Mouse (Mus musculus) midbrain, embryonic 15.5 days (tissue): Measurements from ENCODE around the gene Bri3. TPM values are rescaled to one million over a fixed set of nuclear protein-coding genes. Genes with fewer than 3 reads are reported as not detected.

Experiments used
- ATAC-seq: fragments of 200-750 bp; cut with Nextera tagmentation; replicated peaks from 2 replicates; pipeline ENCODE4 v1.8.0; 2017; ENCODE audit warnings: moderate TSS enrichment
- H3K27ac ChIP-seq: fragments of 300-500 bp; sonication (generic); 2 replicates; pipeline ENCODE4 v1.5.1; 2015; ENCODE audit warnings: mild to moderate bottlenecking, inconsistent platforms
- H3K27me3 ChIP-seq: fragments of 300-500 bp; sonication (generic); replicated peaks from 2 replicates; pipeline ENCODE4 v1.6.1; 2015; ENCODE audit warnings: inconsistent platforms
- H3K36me3 ChIP-seq: fragments of 300-500 bp; sonication (generic); replicated peaks from 2 replicates; pipeline ENCODE4 v1.6.1; 2015; ENCODE audit warnings: inconsistent platforms
- H3K4me1 ChIP-seq: fragments of 300-500 bp; sonication (generic); 2 replicates; pipeline ENCODE4 v1.6.1; 2015; ENCODE audit warnings: inconsistent platforms
- H3K4me2 ChIP-seq: fragments of 300-500 bp; sonication (generic); 2 replicates; pipeline ENCODE4 v1.6.1; 2015; ENCODE audit warnings: inconsistent platforms, mild to moderate bottlenecking, moderate library complexity
- H3K4me3 ChIP-seq: fragments of 300-500 bp; sonication (generic); 2 replicates; pipeline ENCODE4 v1.5.1; 2015; ENCODE audit warnings: mild to moderate bottlenecking, inconsistent platforms
- H3K9ac ChIP-seq: fragments of 300-500 bp; sonication (generic); 2 replicates; pipeline ENCODE4 v1.6.1; 2015; ENCODE audit warnings: mild to moderate bottlenecking, inconsistent platforms
- H3K9me3 ChIP-seq: fragments of 300-500 bp; sonication (generic); 2 replicates; pipeline ENCODE4 v1.6.1; 2016; ENCODE audit warnings: inconsistent platforms
- whole genome bisulfite sequencing: fragments of 180-500 bp; shearing (Covaris S2); methylation state at CpG from one replicate; pipeline ENCODE4 v1.1.7; 2015; ENCODE audit warnings: mixed read lengths; 5-methylcytosine and 5-hydroxymethylcytosine counted together
- polyA plus RNA-seq: library from polyadenylated mRNA; unstranded; fragments of >200 nt; fragmentation: Nextera tagmentation; extraction: Ambion mirVana; gene quantifications from 2 replicates; pipeline ENCODE4 v1.2.1, GENCODE M21; 2015

Bri3 gene
- polyA plus RNA-seq, 1 experiment from 2014 or later = 108 TPM

GRCm38 (mm10) chr5:144270420-144270819 is 26.2 kb downstream of the Bri3 start:
- 90% methylated on average over 8 of the region's 8 CpGs for WGBS
- H3K9ac ChIP-seq = no peak overlapping the region

GRCm38 (mm10) chr5:144271118-144271517 is 26.9 kb downstream of the Bri3 start:
- Histone ChIP-seq H3K9me3 (no peaks in the 10 kb centered on the region), H3K36me3 (no peaks in the 10 kb centered on the region), H3K27ac (no peak overlapping the region), H3K4me1 (no peaks in the 10 kb centered on the region), H3K4me3 (no peak overlapping the region), H3K4me2 (no peak overlapping the region), H3K27me3 (no peaks in the 10 kb centered on the region), H3K9ac (no peak overlapping the region)
- no peak for ATAC-seq
- WGBS = 76% methylated on average over 3 of the region's 3 CpGs

More at GRCm38 (mm10) chr5:144270420-144270819, 26.2 kb downstream of the Bri3 start:
- Histone ChIP-seq H3K4me1 (no peaks in the 10 kb centered on the region), H3K27me3 (no peaks in the 10 kb centered on the region), H3K4me2 (no peak overlapping the region), H3K4me3 (no peak overlapping the region), H3K36me3 (no peaks in the 10 kb centered on the region), H3K27ac (no peak overlapping the region), H3K9me3 (no peaks in the 10 kb centered on the region)
- ATAC-seq = no peak

DNA sequence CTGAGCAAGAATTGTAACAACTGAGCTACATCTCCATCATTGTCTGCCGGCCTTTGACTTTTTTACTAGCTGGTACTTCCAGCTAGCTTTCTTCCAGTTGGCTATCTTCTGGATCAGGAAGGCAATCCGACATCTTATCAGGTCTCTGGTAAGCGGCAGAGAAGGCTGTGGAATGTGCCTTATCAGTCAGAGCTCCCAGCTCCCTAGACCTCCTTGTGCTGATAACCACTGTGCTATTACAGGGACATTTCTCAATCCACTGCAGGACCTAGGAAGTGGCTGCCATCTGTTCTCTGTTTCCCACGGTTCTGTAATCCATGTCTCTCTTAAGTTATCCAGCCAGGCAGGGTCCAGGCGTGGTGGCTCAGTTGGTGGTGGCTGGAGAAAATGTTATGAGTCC is 27.5 kb downstream of the Bri3 start:
- Histone ChIP-seq H3K9me3 (no peaks in the 10 kb centered on the region), H3K36me3 (no peaks in the 10 kb centered on the region), H3K27ac (no peak overlapping the region), H3K4me1 (no peaks in the 10 kb centered on the region), H3K27me3 (no peaks in the 10 kb centered on the region), H3K4me2 (no peak overlapping the region), H3K4me3 (no peak overlapping the region), H3K9ac (no peak overlapping the region)
- no peak for ATAC-seq
- WGBS = 81% methylated on average over 5 of the region's 5 CpGs

DNA sequence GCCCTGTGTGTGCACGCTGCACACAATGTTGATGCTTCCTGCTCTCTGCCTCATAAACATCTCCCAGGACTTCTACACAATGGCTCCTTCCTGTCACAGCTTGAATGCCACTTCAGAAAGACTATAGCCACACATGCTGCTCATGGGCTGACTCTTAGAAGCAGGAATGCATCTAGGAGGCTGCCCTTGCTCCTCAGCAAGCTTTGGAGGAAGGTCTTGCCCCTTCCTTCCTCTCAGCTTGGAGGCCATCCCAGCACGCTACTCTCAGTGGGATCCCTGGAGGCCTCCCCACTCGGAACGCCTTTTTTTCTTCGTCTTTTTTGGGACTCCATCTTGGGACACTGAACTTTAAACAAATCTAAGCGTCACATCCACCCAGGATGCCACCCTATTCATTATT is 30.7 kb downstream of the Bri3 start:
- Histone ChIP-seq H3K27me3 (no peaks in the 10 kb centered on the region), H3K9me3 (no peaks in the 10 kb centered on the region), H3K9ac (no peak overlapping the region), H3K4me1 (no peaks in the 10 kb centered on the region), H3K27ac (no peak overlapping the region), H3K36me3 (no peaks in the 10 kb centered on the region), H3K4me2 (no peak overlapping the region), H3K4me3 (no peak overlapping the region)
- 55% methylated on average over 6 of the region's 6 CpGs for WGBS
- no peak for ATAC-seq

GRCm38 (mm10) chr5:144276898-144277630 is 32.8 kb downstream of the Bri3 start:
- Histone ChIP-seq H3K4me3 (no peak overlapping the region), H3K27ac (no peak overlapping the region), H3K4me1 (no peaks in the 10 kb centered on the region), H3K36me3 (no peaks in the 10 kb centered on the region), H3K9me3 (no peaks in the 10 kb centered on the region), H3K27me3 (no peaks in the 10 kb centered on the region), H3K9ac (no peak overlapping the region), H3K4me2 (no peak overlapping the region)
- 87% methylated on average over 17 of the region's 17 CpGs for WGBS
- no peak for ATAC-seq

DNA sequence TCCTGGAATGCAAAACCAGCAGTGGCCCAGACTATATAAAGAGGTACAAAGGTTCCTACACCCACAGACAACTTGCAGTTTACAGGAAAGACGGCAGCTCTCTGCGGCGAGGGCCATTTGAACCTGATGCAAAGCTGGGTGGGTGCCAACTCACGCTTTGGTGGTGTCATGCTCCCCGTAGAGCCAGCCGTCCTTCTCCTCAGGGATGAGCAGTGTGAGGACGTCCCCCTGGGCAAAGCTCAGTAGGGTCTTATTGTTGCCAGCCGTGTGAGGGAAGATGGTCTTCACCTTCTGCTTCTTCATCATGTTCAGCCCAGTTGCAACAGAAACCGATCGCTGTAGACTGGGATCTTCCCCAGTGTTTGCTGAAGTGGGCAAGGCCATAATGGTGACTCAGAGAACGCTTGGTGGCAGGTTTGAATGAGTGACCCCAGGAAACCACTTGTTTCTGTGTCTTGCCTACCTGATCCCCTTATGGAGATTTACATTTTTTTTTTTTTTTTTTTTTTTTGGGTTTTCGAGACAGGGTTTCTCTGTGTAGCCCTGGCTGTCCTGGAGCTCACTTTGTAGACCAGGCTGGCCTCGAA is 34.2 kb downstream of the Bri3 start:
- Histone ChIP-seq H3K4me1 (no peaks in the 10 kb centered on the region), H3K27ac (no peak overlapping the region), H3K36me3 (no peaks in the 10 kb centered on the region), H3K9me3 (no peaks in the 10 kb centered on the region), H3K27me3 (no peaks in the 10 kb centered on the region), H3K4me3 (no peak overlapping the region), H3K9ac (no peak overlapping the region), H3K4me2 (no peak overlapping the region)
- 88% methylated on average over 12 of the region's 13 CpGs for WGBS
- no peak for ATAC-seq

- Histone ChIP-seq H3K27ac (no peak overlapping the region), H3K4me1 (no peaks in the 10 kb centered on the region), H3K9me3 (no peaks in the 10 kb centered on the region), H3K36me3 (no peaks in the 10 kb centered on the region), H3K4me2 (no peak overlapping the region), H3K4me3 (no peak overlapping the region), H3K9ac (no peak overlapping the region), H3K27me3 (no peaks in the 10 kb centered on the region)
- 85% methylated on average over 9 of the region's 9 CpGs for WGBS
- no peak for ATAC-seq
Measured at GRCm38 (mm10) chr5:144279081-144279541, 34.9 kb downstream of the Bri3 start.

DNA sequence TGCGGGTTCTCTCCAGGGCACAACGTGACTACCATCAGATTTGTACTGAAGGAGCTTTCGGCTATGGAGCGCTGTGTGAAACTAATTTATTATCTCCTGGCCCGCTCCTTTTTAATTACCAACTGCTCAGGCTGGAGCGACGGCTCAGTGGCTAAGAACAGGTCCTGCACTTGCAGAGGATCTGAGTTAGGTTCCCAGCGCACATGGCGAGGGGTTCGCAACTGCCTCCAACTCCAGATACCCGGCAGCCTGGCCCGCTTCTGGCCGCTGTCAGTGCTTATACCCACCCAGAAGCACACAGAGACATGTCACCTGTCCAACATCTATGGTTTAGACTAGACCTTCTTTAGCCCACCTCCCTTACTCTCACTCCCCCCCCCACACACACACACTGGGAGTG is 35.7 kb downstream of the Bri3 start:
- Histone ChIP-seq H3K27ac (no peak overlapping the region), H3K27me3 (no peaks in the 10 kb centered on the region), H3K4me2 (no peak overlapping the region), H3K9me3 (no peaks in the 10 kb centered on the region), H3K4me1 (no peaks in the 10 kb centered on the region), H3K36me3 (no peaks in the 10 kb centered on the region), H3K9ac (no peak overlapping the region), H3K4me3 (no peak overlapping the region)
- no peak for ATAC-seq
- 93% methylated on average over 13 of the region's 13 CpGs for WGBS

- Histone ChIP-seq H3K27me3 (no peaks in the 10 kb centered on the region), H3K9me3 (no peaks in the 10 kb centered on the region), H3K4me1 (no peaks in the 10 kb centered on the region), H3K27ac (no peak overlapping the region), H3K36me3 (no peaks in the 10 kb centered on the region), H3K4me3 (no peak overlapping the region), H3K4me2 (no peak overlapping the region), H3K9ac (no peak overlapping the region)
- 76% methylated on average over 11 of the region's 11 CpGs for WGBS
- ATAC-seq = no peak
Measured at GRCm38 (mm10) chr5:144282470-144283260, 38.4 kb downstream of the Bri3 start.

DNA sequence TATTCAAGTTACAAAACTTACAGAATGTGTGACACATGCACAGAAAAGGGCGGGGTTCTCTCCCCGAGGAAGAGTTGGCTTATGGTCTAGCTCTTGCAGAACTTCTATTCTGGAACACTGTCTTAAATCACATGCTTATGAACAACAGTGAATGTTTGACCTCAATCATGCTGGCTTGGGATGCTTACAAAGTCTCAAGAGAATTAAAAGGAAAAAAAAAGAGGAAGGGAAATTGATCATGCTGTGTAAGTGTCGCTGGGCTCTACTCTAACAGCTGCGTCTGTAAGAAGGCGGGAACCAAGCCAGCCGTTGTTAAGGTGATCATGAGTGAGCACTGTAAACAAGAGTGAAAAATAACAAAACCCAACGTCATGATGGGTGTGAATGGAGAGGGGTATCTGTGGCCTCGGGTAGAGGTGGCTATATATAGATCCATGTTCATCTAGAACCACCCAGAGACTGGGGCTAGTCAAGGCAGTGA is 39.4 kb downstream of the Bri3 start:
- Histone ChIP-seq H3K4me2 (no peak overlapping the region), H3K27ac (no peak overlapping the region), H3K9ac (no peak overlapping the region), H3K27me3 (no peaks in the 10 kb centered on the region), H3K36me3 (no peaks in the 10 kb centered on the region), H3K4me1 (no peaks in the 10 kb centered on the region), H3K9me3 (no peaks in the 10 kb centered on the region), H3K4me3 (no peak overlapping the region)
- ATAC-seq = no peak
- WGBS = 78% methylated on average over 8 of the region's 8 CpGs

DNA sequence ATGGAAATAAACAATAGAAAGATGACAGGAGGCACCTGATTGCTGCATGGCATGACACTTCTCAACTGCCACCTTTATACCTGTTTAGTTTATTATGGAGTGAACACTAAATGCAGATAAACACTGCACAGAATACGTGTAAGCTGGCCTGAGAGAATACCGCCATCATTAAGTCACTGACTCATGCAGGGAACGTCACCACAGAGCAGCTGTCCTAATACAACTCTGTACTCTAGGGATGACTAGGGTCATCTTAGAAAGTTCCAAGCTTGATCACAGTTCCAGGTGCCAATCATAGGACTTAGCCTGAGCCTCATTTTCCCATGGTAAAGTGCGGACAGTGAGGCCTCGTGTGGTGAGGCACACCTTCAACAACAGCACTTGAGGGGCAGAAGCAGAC is 40.4 kb downstream of the Bri3 start:
- no peak overlapping the region for H3K9ac ChIP-seq
- no peak overlapping the region for H3K4me3 ChIP-seq
- H3K4me2 ChIP-seq = no peak overlapping the region
- 85% methylated on average over 5 of the region's 5 CpGs for WGBS
- no peak for ATAC-seq
- H3K27ac ChIP-seq = no peak overlapping the region
- H3K4me1 ChIP-seq = no peaks in the 10 kb centered on the region
- no peaks in the 10 kb centered on the region for H3K36me3 ChIP-seq
- no peaks in the 10 kb centered on the region for H3K27me3 ChIP-seq
- no peaks in the 10 kb centered on the region for H3K9me3 ChIP-seq

DNA sequence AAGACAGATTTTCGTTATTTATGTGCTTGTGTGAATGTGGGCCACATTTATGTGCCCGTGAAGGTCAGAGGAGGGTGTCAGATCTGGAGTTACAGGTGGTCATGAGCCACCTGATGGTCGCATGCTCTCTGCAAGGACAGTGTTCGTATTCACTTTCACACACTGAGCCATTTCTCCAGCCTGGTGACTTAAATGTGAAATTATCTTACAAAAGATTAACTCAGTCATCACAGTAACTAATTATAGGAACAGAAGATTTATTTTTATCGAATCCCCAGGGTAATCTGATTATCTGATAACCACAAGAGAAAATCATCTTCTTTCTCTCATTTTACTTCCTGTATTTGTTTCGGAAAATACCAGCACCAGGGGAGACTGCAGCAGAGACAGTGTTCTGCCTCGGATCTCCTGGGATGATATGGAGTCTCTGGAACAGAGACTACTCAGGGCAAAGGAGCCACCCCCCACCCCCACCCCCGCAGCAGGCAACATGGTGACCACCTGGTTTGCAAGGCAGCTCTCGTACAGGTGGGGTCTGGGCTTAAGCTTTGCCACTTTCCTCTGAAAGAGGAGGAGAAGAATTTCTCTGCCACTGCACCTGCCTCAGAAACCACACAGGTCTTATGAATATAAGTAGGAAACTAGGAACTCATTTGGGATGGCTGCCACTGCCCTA is 42.5 kb downstream of the Bri3 start:
- no peaks in the 10 kb centered on the region for H3K9me3 ChIP-seq
- H3K4me1 ChIP-seq = no peaks in the 10 kb centered on the region
- no peak overlapping the region for H3K27ac ChIP-seq
- no peak overlapping the region for H3K9ac ChIP-seq
- 83% methylated on average over 9 of the region's 9 CpGs for whole genome bisulfite sequencing
- H3K27me3 ChIP-seq = no peaks in the 10 kb centered on the region
- H3K36me3 ChIP-seq = no peaks in the 10 kb centered on the region
- no peak overlapping the region for H3K4me3 ChIP-seq
- no peak for ATAC-seq
- H3K4me2 ChIP-seq = no peak overlapping the region
